Mouse (Mus musculus) c-Kit-positive CD71-positive TER-119-positive erythroid progenitor cells, embryonic 14.5 days (primary cell): ENCODE data around the gene Osbpl9.

Experiments used
- DNase-seq: peaks from one replicate; pipeline ENCODE4 v3.0.0-alpha.2; 2013; ENCODE audit warnings: low spot score

Gene Osbpl9

GRCm38 (mm10) chr4:109207524-109207923 lies 5.5 kb upstream of the Osbpl9 start:
- no peak for DNase-seq

GRCm38 (mm10) chr4:109204416-109204815 lies 2.3 kb upstream of the Osbpl9 start:
- no peak for DNase-seq

GRCm38 (mm10) chr4:109203931-109204330 lies 1.9 kb upstream of the Osbpl9 start:
- no peak for DNase-seq

GRCm38 (mm10) chr4:109199069-109199468 lies 3.0 kb downstream of the Osbpl9 start:
- no peak for DNase-seq

GRCm38 (mm10) chr4:109195900-109196629 lies 6.0 kb downstream of the Osbpl9 start:
- no peak for DNase-seq

GRCm38 (mm10) chr4:109193886-109194285 lies 8.2 kb downstream of the Osbpl9 start:
- DNase-seq = no peak

- DNase-seq = no peak
Measured at GRCm38 (mm10) chr4:109191598-109191997, 10.5 kb downstream of the Osbpl9 start.

GRCm38 (mm10) chr4:109185616-109186405 lies 16.3 kb downstream of the Osbpl9 start:
- no peak for DNase-seq

- no peak for DNase-seq
Measured at GRCm38 (mm10) chr4:109175677-109176076, 26.4 kb downstream of the Osbpl9 start.

- no peak for DNase-seq
Measured at GRCm38 (mm10) chr4:109173775-109174440, 28.2 kb downstream of the Osbpl9 start.

GRCm38 (mm10) chr4:109173369-109173768 lies 28.7 kb downstream of the Osbpl9 start:
- DNase-seq = no peak

- peak; percentile 77 for DNase-seq
Measured at GRCm38 (mm10) chr4:109165521-109166173, 36.4 kb downstream of the Osbpl9 start.

GRCm38 (mm10) chr4:109156481-109157261 lies 45.4 kb downstream of the Osbpl9 start:
- no peak for DNase-seq

GRCm38 (mm10) chr4:109156073-109156472 lies 46.0 kb downstream of the Osbpl9 start:
- no peak for DNase-seq

GRCm38 (mm10) chr4:109150214-109150613 lies 51.9 kb downstream of the Osbpl9 start:
- no peak for DNase-seq

GRCm38 (mm10) chr4:109149411-109149810 lies 52.7 kb downstream of the Osbpl9 start:
- no peak for DNase-seq

- peak; percentile 43 for DNase-seq
Measured at GRCm38 (mm10) chr4:109147278-109148038, 54.6 kb downstream of the Osbpl9 start.

- DNase-seq = no peak
Measured at GRCm38 (mm10) chr4:109143091-109143490, 59.0 kb downstream of the Osbpl9 start.

- DNase-seq = no peak
Measured at GRCm38 (mm10) chr4:109138551-109138950, 63.5 kb downstream of the Osbpl9 start.

GRCm38 (mm10) chr4:109136475-109137125 lies 65.5 kb downstream of the Osbpl9 start:
- no peak for DNase-seq
